Mouse (Mus musculus) erythroblast, embryonic 14.5 days (primary cell): ENCODE results near the gene Dgat2. TPM values are rescaled to one million over a fixed set of nuclear protein-coding genes. Genes with fewer than 3 reads are reported as not detected.

Experiments used
- H3K27me3 ChIP-seq: 2 replicates; pipeline ENCODE4 v1.6.1; 2012; ENCODE audit warnings: inconsistent platforms; ENCODE audit not compliant: control insufficient read depth
- H3K36me3 ChIP-seq: 2 replicates; pipeline ENCODE4 v1.6.1; 2012; ENCODE audit warnings: mild to moderate bottlenecking, inconsistent platforms; ENCODE audit not compliant: control insufficient read depth
- H3K4me1 ChIP-seq: 2 replicates; pipeline ENCODE4 v1.6.1; 2012; ENCODE audit warnings: inconsistent platforms; ENCODE audit not compliant: control insufficient read depth
- H3K4me3 ChIP-seq: replicated peaks from 2 replicates; pipeline ENCODE3; 2012; ENCODE audit warnings: moderate library complexity, mild to moderate bottlenecking, inconsistent platforms
- H3K9me3 ChIP-seq: 2 replicates; pipeline ENCODE4 v1.6.1; 2012; ENCODE audit warnings: low read length, inconsistent platforms, mixed read lengths; ENCODE audit not compliant: control insufficient read depth
- GATA1 ChIP-seq: IDR thresholded peaks from 2 replicates; pipeline ENCODE4 v1.6.1; 2012; ENCODE audit warnings: low read length, inconsistent platforms, mixed read lengths
- TAL1 ChIP-seq: IDR thresholded peaks from 3 replicates; pipeline ENCODE4 v1.6.1; 2012; ENCODE audit warnings: low read length, inconsistent platforms, mixed read lengths
- polyA plus RNA-seq: library from polyadenylated mRNA; stranded (reverse); fragments of >175 nt; gene quantifications from 2 replicates; pipeline ENCODE4 v1.2.3, GENCODE M21; 2012

Dgat2 gene
- polyA plus RNA-seq, 1 experiment = 0.21 TPM

GRCm38 (mm10) chr7:99199451-99200175 is 17.1 kb upstream of the Dgat2 start:
- H3K36me3 ChIP-seq = no peaks in the 10 kb centered on the region
- no peak overlapping the region for H3K4me3 ChIP-seq
- no peaks in the 10 kb centered on the region for H3K27me3 ChIP-seq
- H3K9me3 ChIP-seq = no peaks in the 10 kb centered on the region
- TF ChIP-seq TAL1 (no peak), GATA1 (no peak)
- H3K4me1 ChIP-seq = no peaks in the 10 kb centered on the region

GRCm38 (mm10) chr7:99198811-99199210 is 16.3 kb upstream of the Dgat2 start:
- H3K4me1 ChIP-seq = no peaks in the 10 kb centered on the region
- H3K27me3 ChIP-seq = no peaks in the 10 kb centered on the region
- no peaks in the 10 kb centered on the region for H3K9me3 ChIP-seq
- no peaks in the 10 kb centered on the region for H3K36me3 ChIP-seq
- TF ChIP-seq TAL1 = no peak
- no peak for TF ChIP-seq GATA1
- H3K4me3 ChIP-seq = no peak overlapping the region

DNA sequence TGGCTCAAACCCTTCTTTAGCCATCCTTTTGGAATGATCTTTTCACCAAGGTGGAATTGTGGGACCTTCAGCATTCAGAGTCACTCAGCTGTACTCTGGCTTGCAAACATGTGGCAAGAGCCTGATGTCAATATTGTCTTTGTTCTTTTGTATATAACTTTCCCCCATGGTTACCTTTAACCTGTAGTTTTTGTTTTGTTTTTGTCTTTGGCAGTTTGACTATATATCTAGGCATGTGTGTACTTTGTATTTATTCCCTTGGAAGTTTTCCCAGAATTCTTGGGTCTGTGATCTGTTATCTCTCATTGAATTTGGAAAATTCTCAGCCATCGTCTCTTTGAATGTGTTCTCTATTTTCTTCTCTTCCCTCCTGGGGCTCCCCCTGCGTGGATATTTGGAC is 12.0 kb upstream of the Dgat2 start:
- no peak for TF ChIP-seq GATA1
- no peak for TF ChIP-seq TAL1
- H3K4me3 ChIP-seq = no peak overlapping the region
- H3K27me3 ChIP-seq = no peaks in the 10 kb centered on the region

DNA sequence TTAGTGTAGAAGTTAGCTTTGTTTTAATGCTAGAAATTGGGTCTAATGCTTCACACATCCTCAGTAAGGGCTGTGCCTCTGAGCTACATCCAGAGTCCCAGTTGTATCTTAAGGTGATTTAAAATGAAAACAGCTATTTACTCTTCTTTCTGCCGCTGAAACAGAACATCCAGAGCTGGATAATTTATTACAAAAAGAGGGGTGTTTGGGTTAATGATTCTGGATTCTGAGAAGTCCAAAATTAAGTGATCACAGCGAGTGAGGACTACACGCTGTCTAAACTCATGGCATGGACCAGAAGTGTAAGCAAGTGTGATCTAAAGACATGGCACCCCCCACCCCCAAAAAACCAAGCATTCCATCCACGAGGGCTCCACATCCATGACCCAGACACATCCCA is 11.4 kb upstream of the Dgat2 start:
- Histone ChIP-seq H3K9me3 (no peaks in the 10 kb centered on the region), H3K4me1 (no peaks in the 10 kb centered on the region), H3K4me3 (no peak overlapping the region), H3K36me3 (no peaks in the 10 kb centered on the region), H3K27me3 (no peaks in the 10 kb centered on the region)
- TF ChIP-seq GATA1 (no peak), TAL1 (no peak)

More for the DNA sequence above, 12.0 kb upstream of the Dgat2 start:
- Histone ChIP-seq H3K4me1 (no peaks in the 10 kb centered on the region), H3K9me3 (no peaks in the 10 kb centered on the region), H3K36me3 (no peaks in the 10 kb centered on the region)

DNA sequence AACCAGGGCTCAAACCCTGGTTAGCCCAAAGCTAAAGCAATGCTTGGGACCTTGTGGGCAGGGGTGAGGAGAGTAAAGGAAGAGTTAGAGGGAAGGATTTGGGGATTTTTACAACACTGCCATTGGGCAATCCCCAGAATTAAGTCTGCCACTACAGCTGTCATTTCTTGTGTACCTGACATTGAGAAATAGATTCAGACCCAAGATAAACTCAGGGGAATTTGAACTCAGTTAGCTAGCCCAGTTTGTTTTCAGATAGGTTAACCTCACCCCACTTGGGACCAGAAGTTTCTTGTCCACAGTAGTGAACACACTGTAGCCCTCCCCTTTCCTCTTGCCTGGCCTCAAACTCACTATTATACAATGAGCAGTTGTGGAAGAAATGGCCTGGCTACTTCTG is 8.9 kb upstream of the Dgat2 start:
- H3K4me3 ChIP-seq = no peak overlapping the region
- no peaks in the 10 kb centered on the region for H3K9me3 ChIP-seq
- H3K36me3 ChIP-seq = no peaks in the 10 kb centered on the region
- H3K4me1 ChIP-seq = no peaks in the 10 kb centered on the region
- TF ChIP-seq GATA1 = no peak
- no peak for TF ChIP-seq TAL1
- no peaks in the 10 kb centered on the region for H3K27me3 ChIP-seq

DNA sequence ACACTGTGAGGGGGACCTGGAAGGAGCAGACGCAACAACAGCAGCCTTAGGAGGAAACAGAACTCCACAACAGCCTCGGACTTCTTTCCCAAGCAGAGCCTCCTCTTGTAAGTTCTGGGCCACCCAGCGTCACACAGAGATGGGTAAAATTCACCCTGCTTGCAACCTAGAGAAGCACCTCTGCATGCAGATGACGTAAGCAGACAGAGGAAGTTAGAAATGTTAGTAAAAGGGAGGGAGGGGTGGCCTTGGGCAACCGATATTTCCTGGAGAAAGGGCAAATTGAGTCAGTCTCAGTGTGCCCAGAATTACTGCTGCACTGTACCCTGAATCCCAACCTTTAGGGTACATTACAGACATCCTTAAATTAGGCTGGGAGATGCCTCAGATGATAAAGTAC is 7.4 kb upstream of the Dgat2 start:
- Histone ChIP-seq H3K27me3 (peaks cover 4% of the 10 kb centered on the region; the same call in 1 of the 2 replicates), H3K36me3 (no peaks in the 10 kb centered on the region), H3K9me3 (no peaks in the 10 kb centered on the region), H3K4me1 (no peaks in the 10 kb centered on the region), H3K4me3 (no peak overlapping the region)
- TF ChIP-seq GATA1 (no peak), TAL1 (no peak)

GRCm38 (mm10) chr7:99188630-99189029 is 6.1 kb upstream of the Dgat2 start:
- Histone ChIP-seq H3K9me3 (no peaks in the 10 kb centered on the region), H3K27me3 (peaks cover 8% of the 10 kb centered on the region)
- TF ChIP-seq TAL1 (no peak), GATA1 (no peak)

DNA sequence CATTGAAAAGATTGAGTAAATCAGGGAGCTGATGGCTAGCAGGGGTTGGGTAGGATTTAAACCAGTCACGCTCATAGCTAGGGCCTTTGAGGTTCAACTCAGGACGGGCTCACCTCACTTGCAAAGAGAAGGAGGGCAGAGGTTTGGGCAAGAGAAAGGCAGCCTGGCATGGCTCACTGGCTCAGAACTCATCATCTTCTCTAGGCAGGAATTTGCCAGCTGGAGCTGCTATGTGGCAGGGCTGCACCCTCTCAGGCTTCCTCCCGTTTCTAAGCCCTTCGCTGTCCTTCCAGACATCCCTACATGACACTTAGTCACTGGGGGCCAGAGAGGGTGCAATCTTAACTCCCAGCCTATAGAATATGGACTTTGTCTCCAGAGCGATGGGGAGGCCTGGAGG is 4.9 kb upstream of the Dgat2 start:
- no peaks in the 10 kb centered on the region for H3K36me3 ChIP-seq
- H3K27me3 ChIP-seq = peaks cover 15% of the 10 kb centered on the region
- TF ChIP-seq TAL1 (no peak), GATA1 (no peak)
- H3K9me3 ChIP-seq = no peaks in the 10 kb centered on the region
- H3K4me1 ChIP-seq = peaks cover 6% of the 10 kb centered on the region
- no peak overlapping the region for H3K4me3 ChIP-seq

More at GRCm38 (mm10) chr7:99188630-99189029, 6.1 kb upstream of the Dgat2 start:
- H3K4me3 ChIP-seq = no peak overlapping the region
- H3K36me3 ChIP-seq = no peaks in the 10 kb centered on the region
- no peaks in the 10 kb centered on the region for H3K4me1 ChIP-seq

- no peaks in the 10 kb centered on the region for H3K36me3 ChIP-seq
- H3K9me3 ChIP-seq = no peaks in the 10 kb centered on the region
- no peak for TF ChIP-seq TAL1
- TF ChIP-seq GATA1 = no peak
- no peak overlapping the region for H3K4me3 ChIP-seq
- peaks cover 15% of the 10 kb centered on the region for H3K4me1 ChIP-seq
- H3K27me3 ChIP-seq = peaks cover 34% of the 10 kb centered on the region
These were observed 2.9 kb upstream of the Dgat2 start for GRCm38 (mm10) chr7:99185405-99185804.

DNA sequence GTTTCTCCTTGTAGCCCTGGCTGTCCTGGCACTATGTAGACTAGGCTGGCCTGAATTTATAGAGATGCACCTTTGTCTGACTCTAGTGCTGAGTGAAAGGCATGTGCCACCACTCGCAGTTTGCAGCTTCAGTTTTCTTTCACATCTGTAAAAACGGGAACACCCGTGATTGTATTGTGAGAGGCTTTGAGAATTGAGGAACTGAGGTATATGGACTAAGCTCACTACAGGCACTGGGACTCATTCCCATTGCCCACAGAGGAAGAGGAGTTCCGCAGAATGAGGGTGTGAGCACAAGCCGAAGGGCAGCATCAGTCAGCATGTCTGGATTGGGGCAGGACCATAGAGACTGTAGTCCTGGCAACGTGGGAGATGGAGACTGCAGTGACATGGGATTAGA is 1.2 kb upstream of the Dgat2 start:
- H3K4me1 ChIP-seq = peaks cover 16% of the 10 kb centered on the region
- no peak for TF ChIP-seq TAL1
- no peak for TF ChIP-seq GATA1
- no peak overlapping the region for H3K4me3 ChIP-seq

More for the DNA sequence above, 1.2 kb upstream of the Dgat2 start:
- H3K9me3 ChIP-seq = no peaks in the 10 kb centered on the region
- H3K27me3 ChIP-seq = peaks cover 34% of the 10 kb centered on the region
- no peaks in the 10 kb centered on the region for H3K36me3 ChIP-seq
